Mouse (Mus musculus) neural tube, embryonic 14.5 days (tissue): ENCODE measurements around the gene Znfx1. TPM values are rescaled to one million over a fixed set of nuclear protein-coding genes. Genes with fewer than 3 reads are reported as not detected.

ENCODE experiments used
- ATAC-seq: fragments of 200-750 bp; cut with Nextera tagmentation; 2 replicates; pipeline ENCODE4 v1.8.0; 2017; ENCODE audit warnings: low read depth, mild to moderate bottlenecking, moderate TSS enrichment, moderate library complexity
- H3K27ac ChIP-seq: fragments of 300-500 bp; sonication (generic); 2 replicates; pipeline ENCODE4 v1.5.1; 2014; ENCODE audit warnings: low read depth, mild to moderate bottlenecking, control low read depth, low read length, moderate library complexity, mixed read lengths
- H3K27me3 ChIP-seq: fragments of 300-500 bp; sonication (generic); 2 replicates; pipeline ENCODE4 v1.6.1; 2014; ENCODE audit warnings: low read length; ENCODE audit not compliant: control insufficient read depth, insufficient read depth
- H3K36me3 ChIP-seq: fragments of 300-500 bp; sonication (generic); 2 replicates; pipeline ENCODE4 v1.6.1; 2014; ENCODE audit warnings: low read length, mixed read lengths; ENCODE audit not compliant: control insufficient read depth, insufficient read depth
- H3K4me1 ChIP-seq: fragments of 300-500 bp; sonication (generic); 2 replicates; pipeline ENCODE4 v1.6.1; 2014; ENCODE audit warnings: low read length; ENCODE audit not compliant: control insufficient read depth, insufficient read depth
- H3K4me2 ChIP-seq: fragments of 300-500 bp; sonication (generic); 2 replicates; pipeline ENCODE4 v1.6.1; 2014; ENCODE audit warnings: mild to moderate bottlenecking, low read depth, low read length, control low read depth
- H3K4me3 ChIP-seq: fragments of 300-500 bp; sonication (generic); 2 replicates; pipeline ENCODE4 v1.5.1; 2014; ENCODE audit warnings: low read depth, low read length, control low read depth, mixed read lengths
- H3K9ac ChIP-seq: fragments of 300-500 bp; sonication (generic); replicated peaks from 2 replicates; pipeline ENCODE4 v1.6.1; 2014; ENCODE audit warnings: low read depth, mild to moderate bottlenecking, control low read depth, low read length, mixed read lengths
- H3K9me3 ChIP-seq: fragments of 300-500 bp; sonication (generic); 2 replicates; pipeline ENCODE4 v1.6.1; 2016; ENCODE audit warnings: low read length; ENCODE audit not compliant: control insufficient read depth
- WGBS: fragments of 180-500 bp; shearing (Covaris S2); extraction: QIAGEN DNeasy Blood & Tissue Kit; methylation state at CpG from one replicate; pipeline ENCODE4 v1.1.7; 2014; 5-methylcytosine and 5-hydroxymethylcytosine counted together
- polyA plus RNA-seq: library from polyadenylated mRNA; unstranded; fragments of >200 nt; fragmentation: Nextera tagmentation; extraction: Ambion mirVana; gene quantifications from 2 replicates; pipeline ENCODE4 v1.2.1, GENCODE M21; 2014

Gene Znfx1
- 8.3 and 11.1 TPM in 2 replicates for polyA plus RNA-seq

- H3K4me1 ChIP-seq, result peaks cover 23% of the 10 kb centered on the region
- under 1% methylated on average over 55 of the region's 57 CpGs for WGBS
- H3K9ac ChIP-seq, result peak within 1 kb of the TSS; percentile 73
- no peaks in the 10 kb centered on the region for H3K27me3 ChIP-seq
- ATAC-seq, result peak; percentile 92
- H3K36me3 ChIP-seq, result peaks cover 27% of the 10 kb centered on the region
- H3K9me3 ChIP-seq, result no peaks in the 10 kb centered on the region
- H3K4me3 ChIP-seq, result peak within 1 kb of the TSS; percentile 76
- peak within 1 kb of the TSS; percentile 93 for H3K27ac ChIP-seq
- H3K4me2 ChIP-seq, result peak within 1 kb of the TSS; percentile 85
These were observed at the start of gene Znfx1 for GRCm38 (mm10) chr2:167062965-167063880. Gene Znfx1, minus strand, starts transcription at chr2:167063015.

- 61% methylated on average over 7 of the region's 7 CpGs for WGBS
- Histone ChIP-seq H3K4me2 (no peak overlapping the region), H3K4me3 (no peak overlapping the region), H3K4me1 (no peaks in the 10 kb centered on the region), H3K36me3 (no peaks in the 10 kb centered on the region), H3K27me3 (no peaks in the 10 kb centered on the region), H3K9me3 (no peaks in the 10 kb centered on the region), H3K9ac (no peak overlapping the region), H3K27ac (no peak overlapping the region)
- 0 out of 2 replicates have a peak, but pooled peaks have one; percentile 51 for ATAC-seq
These were observed 49.4 kb upstream of the Znfx1 start for GRCm38 (mm10) chr2:167112259-167112658.

- H3K36me3 ChIP-seq, result 0 out of 2 replicates have a peak, but pooled peaks cover 3% of the 10 kb centered on the region
- no peak overlapping the region for H3K27ac ChIP-seq
- no peak overlapping the region for H3K4me2 ChIP-seq
- no peak overlapping the region for H3K4me3 ChIP-seq
- no peaks in the 10 kb centered on the region for H3K27me3 ChIP-seq
- no peak for ATAC-seq
- H3K9ac ChIP-seq, result no peak overlapping the region
- no peaks in the 10 kb centered on the region for H3K4me1 ChIP-seq
- 88% methylated on average over 8 of the region's 8 CpGs for WGBS
- H3K9me3 ChIP-seq, result no peaks in the 10 kb centered on the region
These were observed 46.7 kb upstream of the Znfx1 start for GRCm38 (mm10) chr2:167109506-167109905.

- Histone ChIP-seq H3K36me3 (0 out of 2 replicates have a peak, but pooled peaks cover 3% of the 10 kb centered on the region), H3K9me3 (no peaks in the 10 kb centered on the region), H3K9ac (no peak overlapping the region), H3K4me3 (no peak overlapping the region), H3K27ac (no peak overlapping the region), H3K27me3 (no peaks in the 10 kb centered on the region), H3K4me2 (no peak overlapping the region), H3K4me1 (no peaks in the 10 kb centered on the region)
- 83% methylated on average over 7 of the region's 7 CpGs for WGBS
- ATAC-seq, result no peak
These were observed 40.7 kb upstream of the Znfx1 start for GRCm38 (mm10) chr2:167103546-167103945.

- Histone ChIP-seq H3K9ac (no peak overlapping the region), H3K9me3 (no peaks in the 10 kb centered on the region), H3K4me1 (no peaks in the 10 kb centered on the region), H3K4me3 (no peak overlapping the region), H3K27me3 (no peaks in the 10 kb centered on the region), H3K27ac (no peak overlapping the region), H3K36me3 (0 out of 2 replicates have a peak, but pooled peaks cover 3% of the 10 kb centered on the region), H3K4me2 (no peak overlapping the region)
- ATAC-seq, result no peak
- 83% methylated on average over 17 of the region's 17 CpGs for WGBS
These were observed 39.1 kb upstream of the Znfx1 start for GRCm38 (mm10) chr2:167101743-167102441.

- no peaks in the 10 kb centered on the region for H3K27me3 ChIP-seq
- no peak for ATAC-seq
- WGBS, result 90% methylated on average over 4 of the region's 4 CpGs
- no peaks in the 10 kb centered on the region for H3K36me3 ChIP-seq
- H3K4me1 ChIP-seq, result no peaks in the 10 kb centered on the region
- H3K27ac ChIP-seq, result no peak overlapping the region
- H3K9me3 ChIP-seq, result no peaks in the 10 kb centered on the region
- H3K4me3 ChIP-seq, result no peak overlapping the region
- H3K4me2 ChIP-seq, result no peak overlapping the region
- no peak overlapping the region for H3K9ac ChIP-seq
These were observed 31.9 kb upstream of the Znfx1 start for GRCm38 (mm10) chr2:167094688-167095087.

GRCm38 (mm10) chr2:167093171-167093900 lies 30.5 kb upstream of the Znfx1 start:
- H3K4me3 ChIP-seq, result no peak overlapping the region
- no peak for ATAC-seq
- H3K4me1 ChIP-seq, result no peaks in the 10 kb centered on the region
- no peak overlapping the region for H3K4me2 ChIP-seq
- H3K27me3 ChIP-seq, result no peaks in the 10 kb centered on the region
- H3K9me3 ChIP-seq, result no peaks in the 10 kb centered on the region
- no peak overlapping the region for H3K9ac ChIP-seq
- no peak overlapping the region for H3K27ac ChIP-seq
- no peaks in the 10 kb centered on the region for H3K36me3 ChIP-seq
- WGBS, result 90% methylated on average over 13 of the region's 13 CpGs

GRCm38 (mm10) chr2:167090271-167090670 lies 27.5 kb upstream of the Znfx1 start:
- no peaks in the 10 kb centered on the region for H3K36me3 ChIP-seq
- H3K4me1 ChIP-seq, result no peaks in the 10 kb centered on the region
- no peaks in the 10 kb centered on the region for H3K9me3 ChIP-seq
- H3K4me2 ChIP-seq, result no peak overlapping the region
- no peak overlapping the region for H3K4me3 ChIP-seq
- no peak for ATAC-seq
- H3K27ac ChIP-seq, result no peak overlapping the region
- 58% methylated on average over 1 of the region's 1 CpGs for WGBS
- H3K9ac ChIP-seq, result no peak overlapping the region
- no peaks in the 10 kb centered on the region for H3K27me3 ChIP-seq
